Mouse (Mus musculus) cerebellum, postnatal 14 days (tissue): Measurements from ENCODE around the gene Map7d2.
"Not testable (repeated sequence)": the region's sequence is repeated elsewhere in the genome, so short reads cannot be mapped to it uniquely, and the experiment has no call there.

Experiments used
- DNase-seq, 2 experiments: peaks; one replicate each; pipeline ENCODE4 v3.0.0; 2021; ENCODE audit warnings: mixed read lengths in 2 of 2

Gene Map7d2

DNA sequence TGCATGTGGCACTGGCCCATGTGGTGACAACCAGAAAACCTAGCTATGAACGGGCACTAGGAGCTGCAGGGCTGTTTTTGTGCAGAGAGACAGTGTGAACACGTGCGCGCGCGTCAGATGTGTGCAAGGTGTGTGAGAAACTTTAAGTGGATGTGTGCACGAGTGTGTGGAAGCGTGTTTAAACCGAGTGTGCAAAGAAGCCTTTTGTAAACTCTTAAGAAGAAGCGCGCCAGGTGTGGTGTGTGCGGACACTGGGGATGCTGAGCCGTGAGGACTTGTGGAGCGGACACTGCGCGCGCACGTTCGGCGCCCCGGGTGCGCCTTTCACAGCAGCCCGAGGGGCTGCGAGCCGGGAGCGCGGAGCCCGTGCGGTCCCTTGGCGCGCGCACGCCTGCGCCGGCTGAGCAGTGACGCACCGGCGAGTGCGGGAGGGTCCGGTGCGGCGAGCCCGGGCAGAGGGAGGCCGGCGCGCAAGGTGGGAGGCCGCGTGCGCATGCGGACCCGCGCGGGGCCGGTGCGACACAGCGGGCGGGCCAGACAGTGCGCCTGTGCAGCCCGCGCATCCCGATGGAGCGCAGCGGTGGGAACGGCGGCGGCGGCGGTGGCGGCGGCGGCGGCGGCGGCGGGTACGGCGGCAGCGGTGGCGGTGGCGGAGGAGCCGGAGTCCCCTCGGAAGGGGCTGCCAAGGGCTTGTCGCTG is at the start of gene Map7d2:
Map7d2 (plus strand) TSS at position 443 of the 699 bp plus-strand sequence.
- peak; percentile 66 to 76 for DNase-seq

DNA sequence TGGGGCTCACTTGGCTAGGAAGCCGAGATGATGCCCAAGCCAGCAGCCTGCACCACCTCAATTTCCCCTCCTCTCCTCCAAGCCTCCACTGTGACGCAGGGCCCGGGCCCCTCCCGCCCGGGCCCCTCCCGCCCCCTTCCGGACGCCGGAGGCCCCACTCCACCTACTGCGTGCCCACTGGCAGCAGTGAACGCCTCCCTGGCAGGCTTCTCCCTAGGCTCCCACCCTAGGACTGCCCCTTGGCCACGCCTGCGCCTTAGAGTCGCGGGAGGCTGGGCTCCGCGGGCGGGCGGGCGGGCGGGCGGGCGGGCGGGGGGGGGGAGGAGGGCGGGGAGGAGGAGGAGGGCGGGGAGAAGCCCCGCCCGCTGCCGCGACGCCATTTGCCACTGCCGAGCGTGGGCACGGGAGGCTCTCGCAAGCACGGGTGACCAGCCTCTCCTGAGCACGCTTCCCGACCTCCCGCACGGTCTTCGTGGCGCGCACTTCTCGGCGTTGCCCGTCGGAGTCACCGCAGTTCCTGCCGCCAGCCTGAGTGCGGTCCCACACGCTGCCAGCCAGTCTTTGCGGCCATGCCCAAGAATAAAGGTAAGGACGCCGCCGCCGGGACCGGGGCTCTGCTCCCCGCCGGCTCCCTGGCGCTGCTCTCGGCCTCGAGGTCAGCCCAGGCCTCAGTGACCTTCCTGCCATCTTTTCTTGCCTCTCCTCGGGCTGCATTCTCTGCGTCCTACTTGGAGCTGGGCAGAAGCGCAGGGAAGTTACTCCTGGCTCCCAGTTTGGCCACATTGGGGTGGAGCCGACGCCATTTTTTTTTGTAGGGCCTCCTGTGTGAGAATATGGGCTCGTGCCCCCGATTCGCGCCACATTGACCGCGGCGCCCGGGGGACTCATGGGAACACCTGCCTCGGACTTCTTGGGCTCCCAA is 42.3 kb upstream of the Map7d2 start, which contains the start of gene Eif1ax:
Eif1ax (plus strand) TSS at position 348 of the 922 bp plus-strand sequence.
- peak; percentile 69 to 72 for DNase-seq

DNA sequence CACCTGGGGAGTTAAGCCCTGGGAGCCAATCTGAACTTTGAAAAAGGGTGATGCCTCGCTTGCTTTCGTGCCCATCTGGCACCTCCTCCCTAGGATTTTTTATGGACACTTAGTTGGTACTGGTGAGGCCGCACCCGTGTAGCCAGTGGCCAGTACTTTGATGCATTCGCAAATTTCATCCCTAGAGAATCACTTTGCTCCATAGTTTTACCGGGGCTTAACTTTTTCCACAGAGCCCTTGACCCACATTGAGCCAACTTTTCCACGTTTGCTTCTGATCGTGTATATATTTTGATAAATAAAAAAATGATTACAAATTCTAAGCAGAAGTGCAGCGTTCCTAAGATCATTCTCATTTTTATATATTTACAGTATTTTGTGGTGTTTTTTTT is 41.6 kb upstream of the Map7d2 start:
- no peak for DNase-seq

DNA sequence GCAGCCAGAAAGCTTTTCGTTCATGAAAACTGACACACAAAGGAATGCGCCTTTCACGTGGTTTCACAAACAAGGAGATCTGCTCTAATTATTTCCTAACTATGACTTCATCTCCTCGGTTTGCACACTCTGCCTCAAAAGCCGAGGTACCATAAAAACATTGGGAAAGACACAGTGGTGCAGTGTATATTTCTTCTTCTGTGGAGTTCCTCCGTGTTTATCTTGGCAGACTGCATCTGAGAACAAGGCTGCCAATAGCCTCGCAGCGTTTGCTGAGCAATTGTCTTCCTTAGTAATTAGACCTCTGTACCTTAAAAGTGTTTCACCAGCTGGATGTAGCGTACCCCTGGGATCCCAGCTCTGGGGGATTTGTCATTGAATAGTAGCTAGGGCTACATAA is 27.3 kb upstream of the Map7d2 start:
- no peak for DNase-seq

DNA sequence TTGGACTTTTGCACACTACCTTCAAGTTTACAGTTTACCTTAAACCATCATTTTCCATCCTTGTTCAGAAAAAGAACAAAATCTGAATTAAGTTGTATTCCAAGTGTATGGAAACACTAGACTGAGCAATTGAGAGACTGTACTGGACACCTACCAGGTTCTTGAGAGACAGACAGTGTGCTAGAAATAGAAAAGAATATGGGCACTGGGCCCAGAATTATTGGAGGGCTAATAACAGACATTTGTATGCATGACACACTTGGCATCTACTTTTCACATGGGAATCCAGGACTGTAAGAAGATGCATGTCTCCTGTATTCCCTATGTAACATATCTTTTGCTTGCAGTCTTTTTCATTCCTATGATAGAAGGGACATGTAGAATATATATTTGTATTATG is 25.4 kb upstream of the Map7d2 start:
- peak; percentile 11 to 75 for DNase-seq

DNA sequence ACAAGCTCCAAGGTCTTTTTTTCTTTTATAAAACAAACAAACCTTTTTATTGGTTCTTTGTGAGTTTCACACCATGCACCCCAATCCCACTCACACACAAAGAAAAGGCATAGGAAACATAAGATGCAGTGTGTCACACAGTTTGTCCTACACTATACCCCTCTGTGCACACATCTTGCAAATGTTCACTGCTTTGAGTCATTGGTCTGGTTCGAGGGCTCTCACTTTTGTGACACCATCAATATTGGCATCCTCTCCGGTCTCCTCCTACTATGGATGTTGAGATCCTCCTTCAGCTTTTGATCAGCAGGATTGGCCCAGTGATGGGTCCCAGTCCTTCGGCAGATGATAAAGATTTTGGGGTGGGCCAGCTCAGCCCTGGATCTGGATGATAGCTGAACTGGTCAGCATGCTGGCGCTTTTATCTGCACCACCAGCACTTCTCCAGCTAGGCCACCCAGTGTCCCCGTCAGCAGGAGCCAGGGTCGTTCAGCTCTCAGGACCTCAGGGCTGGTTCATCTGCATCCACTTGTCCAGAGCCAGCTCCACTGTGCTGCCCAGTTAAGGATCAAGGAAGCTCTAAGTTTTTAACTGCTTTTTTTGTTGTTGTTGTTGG is 23.9 kb upstream of the Map7d2 start:
- no peak for DNase-seq

DNA sequence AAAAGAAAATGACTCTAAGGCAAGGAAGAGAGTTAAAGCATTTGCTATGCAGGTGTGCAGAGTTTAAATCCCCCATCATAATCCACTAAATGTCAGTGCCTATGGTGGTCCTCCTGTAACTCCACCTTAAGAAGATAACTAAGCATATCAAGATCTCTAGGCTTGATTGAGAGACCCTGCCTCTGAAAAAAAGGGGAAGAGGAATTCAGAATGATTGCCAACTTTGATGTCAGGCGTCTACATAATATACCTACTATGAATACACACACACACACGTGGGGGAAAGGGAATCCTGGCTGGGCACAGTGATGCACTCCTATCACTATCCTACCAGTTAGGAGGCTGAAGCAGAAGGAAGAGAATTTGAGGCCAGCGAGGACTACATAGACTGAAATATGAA is 23.1 kb upstream of the Map7d2 start:
- DNase-seq, result no peak

DNA sequence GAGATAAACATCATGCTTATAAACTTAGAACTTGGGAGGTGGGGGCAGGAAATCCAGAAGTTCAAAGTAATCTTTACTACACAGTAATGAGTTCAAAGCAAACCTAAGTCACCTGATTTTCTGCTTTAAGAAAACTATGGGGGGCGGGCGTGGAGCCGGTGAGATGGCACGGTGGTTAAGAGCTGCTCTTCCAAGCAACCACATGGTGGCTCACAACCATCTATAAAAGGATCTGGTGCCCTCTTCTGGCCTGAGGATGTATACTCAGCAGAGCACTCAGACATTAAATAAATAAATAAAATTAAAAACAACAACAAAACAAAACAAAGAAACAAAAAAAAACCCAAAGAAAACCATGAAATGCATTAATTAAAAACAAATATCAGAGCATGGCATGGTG is 5.1 kb upstream of the Map7d2 start:
- peak; percentile 59 to 66 for DNase-seq

DNA sequence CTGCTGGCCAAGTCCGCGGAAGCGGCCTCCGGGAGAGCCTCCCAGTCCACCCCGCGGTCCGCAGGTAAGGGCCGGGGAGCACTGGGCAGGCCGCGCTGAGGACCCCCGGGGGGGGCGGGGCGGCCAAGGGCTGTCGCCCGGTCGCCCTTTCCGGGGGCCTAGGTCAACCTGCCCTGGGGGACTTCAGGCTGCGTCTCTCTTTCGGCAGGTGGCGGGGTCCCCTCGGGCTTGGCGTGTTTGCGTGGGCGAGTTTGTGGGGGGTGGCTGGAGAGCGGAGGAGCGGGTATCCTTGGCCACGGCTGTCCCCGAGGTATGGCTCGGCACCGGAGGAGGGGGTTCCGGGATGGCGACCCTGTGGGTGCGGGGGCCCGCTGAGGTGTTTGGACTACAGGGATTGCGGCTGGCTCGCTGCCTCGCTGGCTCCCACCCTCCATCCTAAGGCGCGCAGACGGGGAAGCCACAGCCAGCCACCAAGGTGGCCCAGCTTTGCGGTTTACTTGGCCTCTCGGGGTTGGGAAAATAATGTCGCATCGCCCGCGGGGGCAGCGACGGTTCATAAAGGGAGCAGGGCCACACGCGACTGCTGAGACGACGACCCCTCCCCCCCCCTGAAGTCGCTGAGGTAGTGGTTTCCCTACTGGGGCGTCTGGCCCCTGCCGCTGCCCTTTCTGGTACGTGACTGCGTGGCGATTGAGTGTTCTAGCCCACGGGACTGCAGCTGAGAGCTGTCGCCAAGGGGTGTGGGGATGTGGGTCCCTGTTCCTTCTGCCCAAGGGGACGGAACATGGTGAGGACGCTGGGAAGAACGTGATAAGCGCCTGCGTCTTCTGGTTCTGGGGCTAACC is 679 bp downstream of the Map7d2 start:
- peak; percentile 37 to 43 for DNase-seq

DNA sequence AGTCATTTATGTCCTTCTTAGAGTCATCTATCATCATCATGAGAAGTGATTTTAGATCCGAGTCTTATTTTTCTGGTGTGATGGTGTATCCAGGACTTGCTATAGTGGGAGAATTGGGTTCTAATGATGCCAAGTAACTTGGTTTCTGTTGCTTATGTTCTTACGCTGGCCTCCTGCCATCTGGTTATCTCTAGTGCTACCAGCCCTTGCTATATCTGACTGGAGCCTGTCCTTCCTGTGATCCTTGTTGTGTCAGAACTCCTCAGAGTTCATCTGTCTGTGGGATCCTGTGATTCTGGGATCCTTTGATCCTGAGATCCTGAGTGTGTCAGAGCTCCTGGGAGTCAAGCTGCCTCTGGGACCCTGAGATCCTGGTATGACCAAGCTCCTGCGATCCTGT is 16.1 kb downstream of the Map7d2 start:
- not testable (repeated sequence) for DNase-seq

DNA sequence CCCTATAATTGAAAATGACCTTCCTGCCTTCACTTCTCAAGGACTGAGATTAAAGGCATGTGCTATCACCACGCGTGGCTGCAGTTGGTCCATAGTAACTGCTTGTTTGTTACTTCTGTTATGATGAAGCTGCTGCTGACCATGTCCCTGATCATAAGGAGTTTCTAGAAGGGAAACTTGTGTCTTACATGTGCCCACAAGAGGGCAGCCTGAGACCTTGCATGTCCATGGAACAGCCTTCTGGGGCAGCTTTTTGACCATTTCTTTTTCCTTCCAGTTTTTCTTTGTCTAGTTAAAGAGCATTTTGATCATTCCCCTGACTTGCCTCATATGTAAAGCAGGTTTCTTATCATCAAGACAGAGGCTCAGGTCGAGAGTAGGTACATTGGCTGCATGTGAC is 27.8 kb downstream of the Map7d2 start:
- DNase-seq, result peak; percentile 43 to 52

DNA sequence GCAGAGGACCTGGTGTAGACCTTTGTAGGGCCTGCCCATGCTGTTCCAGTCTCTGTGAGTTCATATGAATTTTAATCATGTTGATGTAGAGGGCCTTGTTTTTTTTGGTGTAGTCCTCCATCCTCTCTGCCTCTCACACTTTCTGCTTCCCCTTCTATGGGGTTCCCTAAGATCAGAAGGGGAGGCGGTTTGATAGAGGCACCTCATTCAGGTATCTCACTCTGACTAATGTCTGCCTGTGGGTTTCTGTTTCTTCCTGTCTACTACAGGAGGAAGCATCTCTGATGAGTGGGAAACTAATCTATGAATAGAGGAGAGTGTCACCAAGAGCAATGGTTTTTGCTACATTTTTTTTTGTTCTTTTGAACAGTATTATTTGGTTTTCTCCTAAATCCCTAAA is 32.8 kb downstream of the Map7d2 start:
- no peak for DNase-seq

DNA sequence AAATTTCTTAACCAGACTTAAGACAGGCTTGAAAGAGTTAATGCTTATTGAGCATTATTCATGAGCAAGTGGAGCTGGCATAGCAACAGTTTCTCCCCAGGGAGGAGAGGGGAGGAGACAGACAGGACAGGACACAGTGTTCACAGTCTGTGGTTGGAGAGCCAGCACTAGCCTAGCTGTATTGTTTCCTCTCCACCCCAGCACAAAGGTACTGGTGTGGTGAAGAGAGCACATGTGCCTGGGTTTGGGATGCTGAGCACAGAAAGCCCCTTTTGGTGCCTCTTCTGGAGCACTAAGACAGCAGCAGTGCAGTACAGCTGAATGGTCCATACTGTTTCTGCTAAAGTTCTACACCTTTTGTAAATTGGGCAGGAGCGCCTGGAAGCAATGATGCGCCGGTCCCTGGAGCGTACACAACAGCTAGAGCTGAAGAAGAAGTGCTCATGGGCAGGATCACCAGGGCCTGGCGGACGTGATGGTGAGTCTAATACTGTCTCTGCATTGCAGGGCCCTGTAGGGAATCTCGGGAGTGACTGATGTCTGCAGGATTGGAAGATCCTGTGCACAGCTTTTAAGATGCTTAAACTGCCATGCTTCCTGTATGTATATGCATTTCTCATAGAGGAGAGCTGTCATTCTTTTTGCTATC is 44.8 kb downstream of the Map7d2 start:
- DNase-seq, result peak; percentile 14 to 31

DNA sequence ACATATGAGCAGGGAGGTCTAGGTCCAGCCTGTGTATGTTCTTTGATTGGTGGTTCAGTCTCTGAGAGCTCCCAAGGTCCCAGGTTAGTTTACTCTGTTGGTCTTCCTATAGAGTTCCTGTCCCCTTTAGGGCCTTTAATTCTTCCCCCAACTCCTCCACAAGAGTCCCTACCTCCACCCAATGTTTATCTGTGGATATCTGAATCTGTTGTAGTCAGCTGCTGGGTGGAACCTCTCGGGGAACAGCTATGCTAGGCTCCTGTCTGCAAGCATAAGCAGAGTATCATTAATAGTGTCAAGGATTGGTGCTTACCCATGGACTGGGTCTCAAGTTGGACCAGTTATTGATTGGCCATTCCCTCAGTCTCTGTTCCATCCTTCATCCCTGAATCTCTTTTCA is 60.4 kb downstream of the Map7d2 start:
- DNase-seq, result no peak

DNA sequence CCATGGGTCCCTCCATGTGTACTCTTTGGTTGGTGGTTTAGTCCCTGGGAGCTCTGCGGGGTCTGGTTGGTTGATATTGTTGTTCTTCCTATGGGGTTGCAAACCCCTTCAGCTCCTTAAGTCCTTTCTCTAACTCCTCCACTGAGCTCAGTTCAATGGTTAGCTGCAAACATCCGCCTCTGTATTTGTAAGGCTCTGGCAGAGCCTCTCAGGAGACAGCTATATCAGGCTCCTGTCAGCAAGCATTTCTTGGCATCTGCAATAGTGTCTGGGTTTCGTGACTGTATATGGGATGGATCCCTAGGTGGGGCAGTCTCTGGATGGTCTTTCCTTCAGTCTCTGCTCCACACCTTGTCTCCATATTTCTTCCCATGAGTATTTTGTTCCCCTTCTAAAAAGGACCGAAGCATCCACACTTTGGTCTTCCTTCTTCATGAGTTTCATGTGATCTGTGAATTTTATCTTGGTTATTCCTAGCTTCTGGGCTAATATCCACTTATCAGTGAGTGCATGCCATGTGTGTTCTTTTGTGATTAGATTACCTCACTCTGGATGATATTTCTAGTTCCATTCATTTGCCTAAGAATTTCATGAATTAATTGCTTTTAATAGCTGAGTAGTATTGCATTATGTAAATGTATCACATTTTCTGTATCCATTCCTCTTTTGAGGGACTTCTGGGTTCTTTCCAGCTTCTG is 64.0 kb downstream of the Map7d2 start:
- DNase-seq, result not testable (repeated sequence)

DNA sequence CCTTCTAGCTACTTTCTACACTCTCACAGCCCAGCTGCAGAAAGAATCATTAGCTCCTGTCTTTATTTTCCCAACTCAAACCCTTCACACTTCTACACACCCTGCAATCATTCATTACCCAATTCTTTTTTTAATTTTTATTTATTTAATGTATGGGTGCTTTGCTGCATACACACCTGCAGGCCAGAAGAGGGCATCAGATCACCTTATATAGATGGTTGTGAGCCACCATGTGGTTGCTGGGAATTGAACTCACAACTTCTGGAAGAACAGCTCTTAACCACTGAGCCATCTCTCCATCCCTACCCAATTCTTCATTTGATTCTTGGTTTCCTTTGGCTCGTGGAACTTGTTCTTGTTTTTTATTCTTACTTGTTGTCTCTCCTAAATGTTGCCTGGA is 69.9 kb downstream of the Map7d2 start:
- no peak for DNase-seq

DNA sequence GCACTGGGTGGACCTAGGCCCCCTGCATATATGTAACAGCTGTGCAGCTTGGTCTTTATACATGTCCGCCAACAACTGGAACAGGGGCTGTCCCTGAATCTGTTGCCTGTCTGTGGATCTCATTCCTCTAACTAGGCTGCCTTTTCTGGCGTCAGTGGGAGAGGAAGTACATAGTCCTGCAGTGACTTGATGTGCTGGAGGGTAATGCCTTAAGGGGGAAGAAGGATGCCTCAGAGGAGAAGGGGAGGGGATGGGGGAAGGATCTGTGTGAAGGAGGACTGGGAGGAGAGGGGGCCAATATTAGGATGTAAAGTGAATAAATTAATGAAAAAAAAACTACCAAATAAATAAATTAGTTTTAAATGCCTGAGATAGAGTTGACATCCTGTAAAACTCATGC is 88.8 kb downstream of the Map7d2 start:
- DNase-seq, result no peak

DNA sequence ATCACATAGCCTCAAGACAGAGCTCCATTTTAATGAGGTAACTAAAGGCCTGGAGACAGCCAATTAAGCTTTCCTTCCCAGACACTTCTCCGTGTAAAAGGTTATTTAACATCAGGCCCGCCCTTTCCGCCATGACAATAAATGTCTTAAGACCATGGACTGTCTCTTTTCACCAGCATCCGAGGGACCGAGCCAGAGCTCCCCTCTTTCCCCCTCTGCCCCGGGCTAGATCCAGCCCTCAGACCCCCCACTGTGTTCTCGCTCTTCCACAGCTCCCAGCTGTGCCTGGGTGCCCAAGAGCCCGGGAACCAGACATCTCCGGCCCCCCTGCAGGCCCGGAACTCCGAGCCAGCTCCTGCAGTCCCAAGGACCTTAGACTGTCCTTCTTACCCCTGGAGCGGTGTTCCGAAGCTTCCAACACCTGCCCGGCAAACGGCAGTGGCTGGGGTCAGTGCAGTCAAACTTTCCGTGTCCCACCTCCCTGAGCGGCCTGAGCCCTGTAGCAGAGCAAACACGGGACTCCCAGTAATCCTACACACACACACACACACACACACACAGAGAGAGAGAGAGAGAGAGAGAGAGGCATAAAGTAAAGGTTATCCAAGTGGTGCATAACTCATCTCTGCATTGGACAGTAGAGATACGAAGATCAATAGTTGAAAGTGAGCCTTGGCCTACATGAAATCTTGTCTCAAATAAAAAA is 94.1 kb downstream of the Map7d2 start:
- DNase-seq, result no peak

DNA sequence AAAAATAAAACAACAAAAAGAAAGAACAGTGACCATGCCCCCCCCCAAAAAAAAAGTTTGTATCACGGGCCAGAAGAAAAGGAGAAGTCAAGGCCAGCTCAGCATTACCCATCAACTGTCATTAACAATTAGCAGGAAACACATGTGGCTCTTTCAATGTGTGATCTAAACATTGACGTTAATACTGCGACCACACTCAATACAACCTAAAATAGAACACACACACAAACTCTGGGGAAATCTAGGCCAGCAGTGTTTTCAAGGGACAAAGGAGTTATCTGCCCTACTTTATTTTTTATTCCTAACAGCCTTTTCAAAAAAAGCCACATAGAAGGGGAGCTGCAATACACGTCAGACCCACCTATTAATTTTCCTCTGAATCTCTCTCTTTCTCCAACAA is 94.7 kb downstream of the Map7d2 start:
- DNase-seq, result no peak

DNA sequence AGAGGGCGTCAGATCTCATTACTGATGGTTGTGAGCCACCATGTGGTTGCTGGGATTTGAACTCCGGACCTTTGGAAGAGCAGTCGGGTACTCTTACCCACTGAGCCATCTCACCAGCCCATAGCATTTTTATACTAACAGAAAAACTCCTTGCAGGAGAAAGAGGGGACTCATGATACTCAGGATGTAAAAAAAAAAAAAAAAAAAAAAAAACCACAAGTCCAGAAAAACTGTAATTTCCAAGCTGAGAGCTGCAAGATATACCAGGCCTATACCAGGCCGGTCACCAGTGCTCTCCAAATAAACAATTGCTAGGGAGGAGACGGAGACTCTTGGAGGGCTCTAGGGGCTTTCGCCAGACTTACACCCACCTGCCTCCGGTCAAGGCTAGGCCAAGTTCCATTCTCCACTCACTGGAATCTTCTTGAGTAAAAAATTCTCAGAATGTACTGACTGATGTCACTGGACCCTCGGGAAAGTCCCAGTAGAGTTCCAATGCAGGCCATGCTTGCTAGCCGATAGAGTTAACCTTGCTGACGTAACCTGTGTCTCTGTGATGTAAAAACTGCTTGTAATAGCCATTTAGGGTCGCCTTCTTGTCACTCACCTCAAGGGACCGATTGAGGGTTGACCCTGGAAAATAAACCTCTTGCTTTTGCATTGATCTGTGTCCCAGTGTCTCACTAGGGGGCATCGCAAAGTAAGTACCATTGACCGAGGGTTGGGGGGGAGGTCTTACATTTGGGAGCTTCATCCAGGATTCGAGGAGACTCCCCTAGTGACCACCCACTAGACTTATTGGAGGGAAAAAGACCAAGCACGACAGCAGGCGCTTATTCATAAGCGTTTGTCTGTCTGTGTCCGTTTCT is 95.7 kb downstream of the Map7d2 start:
- no peak for DNase-seq
